Comparison of ENCODE assay signal across 22 mouse cellular contexts in the genomic region with DNA sequence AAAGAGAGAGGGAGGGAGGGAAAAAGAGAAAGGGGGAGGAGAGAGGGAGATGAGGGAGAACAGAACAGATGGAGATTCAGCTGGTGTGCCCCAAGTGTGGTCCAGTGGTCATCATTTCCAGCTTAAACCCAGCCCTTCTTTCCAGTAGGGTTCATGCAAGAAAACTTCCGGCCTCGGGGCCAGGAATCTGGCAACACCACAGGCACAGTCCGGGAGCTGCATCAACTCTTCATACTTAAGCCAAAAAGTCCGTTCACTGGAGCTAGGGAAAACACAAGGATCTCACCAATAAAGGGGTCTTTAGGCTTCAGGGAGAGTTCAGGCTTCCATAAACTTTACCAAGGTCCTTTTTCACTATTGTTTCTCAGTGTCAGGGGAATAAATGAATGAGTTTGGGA. TPM values are rescaled to one million over a fixed set of nuclear protein-coding genes. Genes with fewer than 3 reads are reported as not detected.
DNase-seq lines count a peak whose midpoint lies in the region; ATAC-seq lines count a peak whose summit lies in the region.
"Had no signal": no experiment of that assay in that cellular context is flagged by ENCODE, and none has a peak within 500 bp of the region (broad histone marks: within the 10 kb centered on the region; RNA-seq: fewer than 3 reads in every experiment).

No protein-coding gene starts in this region.

- H3K36me3 ChIP-seq in hindbrain, embryonic 11.5 days (ENCODE audit: control insufficient read depth, insufficient read depth, low read length): no peaks in the 10 kb centered on the region
- H3K36me3 ChIP-seq in hindbrain, embryonic 16.5 days (ENCODE audit: control insufficient read depth, insufficient read depth, low read length): no peaks in the 10 kb centered on the region
- no peaks in the 10 kb centered on the region for H3K36me3 ChIP-seq in midbrain, embryonic 11.5 days (ENCODE audit: control insufficient read depth, insufficient read depth, low read length)
- no peaks in the 10 kb centered on the region for H3K36me3 ChIP-seq in midbrain, embryonic 14.5 days (ENCODE audit: control insufficient read depth, insufficient read depth, low read length)
- no peaks in the 10 kb centered on the region for H3K36me3 ChIP-seq in limb, embryonic 10.5 days

- H3K9ac ChIP-seq in hindbrain, embryonic 11.5 days (ENCODE audit: low read depth, low read length): no peak overlapping the region
- no peak overlapping the region for H3K9ac ChIP-seq in hindbrain, embryonic 16.5 days (ENCODE audit: low read depth, low read length)
- H3K9ac ChIP-seq in midbrain, embryonic 11.5 days (ENCODE audit: low read length): peak overlapping the region; percentile 63
- H3K9ac ChIP-seq in midbrain, embryonic 14.5 days (replicated peaks; ENCODE audit: low read length): no peak overlapping the region
- H3K9ac ChIP-seq: liver, embryonic 14.5 days had no signal

- peaks cover 75% of the 10 kb centered on the region for H3K27me3 ChIP-seq in hindbrain, embryonic 11.5 days (ENCODE audit: control insufficient read depth, insufficient read depth, low read length)
- peaks cover 31% of the 10 kb centered on the region for H3K27me3 ChIP-seq in hindbrain, embryonic 16.5 days (replicated peaks; ENCODE audit: control insufficient read depth, insufficient read depth, low read length)
- H3K27me3 ChIP-seq in midbrain, embryonic 11.5 days (ENCODE audit: control insufficient read depth, insufficient read depth, low read length): peaks cover 72% of the 10 kb centered on the region
- peaks cover 29% of the 10 kb centered on the region for H3K27me3 ChIP-seq in midbrain, embryonic 14.5 days (ENCODE audit: control insufficient read depth, insufficient read depth, low read length)
- H3K27me3 ChIP-seq in limb, embryonic 10.5 days (ENCODE audit: low read depth, poor library complexity, severe bottlenecking): peaks cover 98% of the 10 kb centered on the region

- H3K4me3 ChIP-seq in hindbrain, embryonic 11.5 days (ENCODE audit: low read depth, low read length): no peak overlapping the region
- H3K4me3 ChIP-seq in hindbrain, embryonic 16.5 days (ENCODE audit: low read length): no peak overlapping the region
- no peak overlapping the region for H3K4me3 ChIP-seq in midbrain, embryonic 11.5 days (ENCODE audit: low read depth, low read length)
- H3K4me3 ChIP-seq in midbrain, embryonic 14.5 days (replicated peaks; ENCODE audit: low read depth, low read length): no peak overlapping the region
- 0 out of 2 replicates have a peak overlapping the region, but pooled peaks have one; percentile 52 for H3K4me3 ChIP-seq in limb, embryonic 10.5 days
- H3K4me3 ChIP-seq: erythroblast, embryonic 14.5 days had no signal

- H3K9me3 ChIP-seq in hindbrain, embryonic 11.5 days (ENCODE audit: control insufficient read depth, low read length): no peaks in the 10 kb centered on the region
- H3K9me3 ChIP-seq in hindbrain, embryonic 16.5 days (ENCODE audit: control insufficient read depth, low read length): no peaks in the 10 kb centered on the region
- H3K9me3 ChIP-seq in midbrain, embryonic 11.5 days (ENCODE audit: control insufficient read depth, low read length): no peaks in the 10 kb centered on the region
- no peaks in the 10 kb centered on the region for H3K9me3 ChIP-seq in midbrain, embryonic 14.5 days (ENCODE audit: control insufficient read depth, low read length)
- H3K9me3 ChIP-seq in limb, embryonic 10.5 days (replicated peaks): no peaks in the 10 kb centered on the region

- DNase-seq in embryo, embryonic 10.5 days (ENCODE audit: low spot score): peak; percentile 41
- DNase-seq in embryo, embryonic 9.5 days (ENCODE audit: extremely low spot score): no peak
- DNase-seq in hindbrain, embryonic 11.5 days (ENCODE audit: low spot score): no peak
- peak; percentile 92 for DNase-seq in midbrain, embryonic 11.5 days (ENCODE audit: low spot score, missing footprints)
- no peak for DNase-seq in midbrain, embryonic 14.5 days
- DNase-seq in limb, embryonic 10.5 days (ENCODE audit: low spot score): peak; percentile 41
- no peak for DNase-seq in cerebellum, postnatal 14 days
- DNase-seq: adrenal gland, adult 2 months; cerebellum, postnatal 25 days; layer of hippocampus, postnatal 36 days; spleen, adult 18-20 months had no signal

- 3% methylated on average over 4 of the region's 4 CpGs for WGBS in hindbrain, embryonic 11.5 days
- 7% methylated on average over 4 of the region's 4 CpGs for WGBS in hindbrain, embryonic 16.5 days
- 7% methylated on average over 4 of the region's 4 CpGs for WGBS in midbrain, embryonic 11.5 days
- 6% methylated on average over 4 of the region's 4 CpGs for WGBS in midbrain, embryonic 14.5 days
- WGBS in limb, embryonic 10.5 days: 5% methylated on average over 4 of the region's 4 CpGs

- H3K27ac ChIP-seq in hindbrain, embryonic 11.5 days (ENCODE audit: low read depth, low read length): no peak overlapping the region
- no peak overlapping the region for H3K27ac ChIP-seq in hindbrain, embryonic 16.5 days (ENCODE audit: low read depth, low read length)
- H3K27ac ChIP-seq in midbrain, embryonic 11.5 days (ENCODE audit: low read depth, low read length): peak overlapping the region; percentile 95
- no peak overlapping the region for H3K27ac ChIP-seq in midbrain, embryonic 14.5 days (replicated peaks; ENCODE audit: low read depth, low read length)
- H3K27ac ChIP-seq in limb, embryonic 10.5 days: peak overlapping the region; percentile 74; the same call in 1 of the 2 replicates
- H3K27ac ChIP-seq: liver, embryonic 14.5 days had no signal

- peak overlapping the region; percentile 63; the same call in 1 of the 2 replicates for H3K4me2 ChIP-seq in hindbrain, embryonic 11.5 days (replicated peaks; ENCODE audit: low read depth, low read length)
- no peak overlapping the region for H3K4me2 ChIP-seq in hindbrain, embryonic 16.5 days (ENCODE audit: low read length)
- peak overlapping the region; percentile 63 for H3K4me2 ChIP-seq in midbrain, embryonic 11.5 days
- no peak overlapping the region for H3K4me2 ChIP-seq in midbrain, embryonic 14.5 days (ENCODE audit: low read length)

- ATAC-seq in hindbrain, embryonic 11.5 days (ENCODE audit: low FRiP score): no peak
- ATAC-seq in hindbrain, embryonic 16.5 days: no peak
- no peak for ATAC-seq in midbrain, embryonic 11.5 days (ENCODE audit: low FRiP score)
- no peak for ATAC-seq in midbrain, embryonic 14.5 days (ENCODE audit: low FRiP score, low TSS enrichment)
- ATAC-seq: CD4-positive, CD25-positive, alpha-beta regulatory T cell, adult 4 months; inflammation-experienced regulatory T-cells, adult 6 months had no signal

- H3K4me1 ChIP-seq in hindbrain, embryonic 11.5 days (replicated peaks; ENCODE audit: control insufficient read depth, insufficient read depth, low read length): peaks cover 13% of the 10 kb centered on the region
- peaks cover 24% of the 10 kb centered on the region for H3K4me1 ChIP-seq in hindbrain, embryonic 16.5 days (ENCODE audit: control insufficient read depth, insufficient read depth, low read depth, low read length)
- peaks cover 42% of the 10 kb centered on the region for H3K4me1 ChIP-seq in midbrain, embryonic 11.5 days (ENCODE audit: control insufficient read depth, insufficient read depth, low read length)
- peaks cover 35% of the 10 kb centered on the region for H3K4me1 ChIP-seq in midbrain, embryonic 14.5 days (ENCODE audit: control insufficient read depth, insufficient read depth, low read length)
- peaks cover 29% of the 10 kb centered on the region for H3K4me1 ChIP-seq in limb, embryonic 10.5 days

RNA-seq across cellular contexts. Expression of gene Neurog1, which starts 29.1 kb away (rescaled TPM):
- polyA plus RNA-seq in hindbrain, embryonic 11.5 days (2014; fragmentation: Nextera tagmentation; extraction: Ambion mirVana): 30.6 and 37.4 TPM in 2 replicates
- polyA plus RNA-seq in hindbrain, embryonic 16.5 days (2015; fragmentation: Nextera tagmentation; extraction: Ambion mirVana): 0.11 and 1.0 TPM in 2 replicates
- polyA plus RNA-seq in midbrain, embryonic 11.5 days (2014; fragmentation: Nextera tagmentation; extraction: Ambion mirVana): 35.6 and 42.1 TPM in 2 replicates
- 3.6 and 8.9 TPM in 2 replicates for polyA plus RNA-seq in midbrain, embryonic 14.5 days (2014; fragmentation: Nextera tagmentation; extraction: Ambion mirVana)
- polyA plus RNA-seq in limb, embryonic 10.5 days (2016; fragmentation: Nextera tagmentation; extraction: Ambion mirVana): 0.11 TPM in 1 of 2 replicates, not detected in the other
- polyA plus RNA-seq: adrenal gland, adult 2 months; CD4-positive, CD25-positive, alpha-beta regulatory T cell, adult 4 months; erythroblast, embryonic 14.5 days; gonadal fat pad, adult 2 months; heart, embryonic 16.5 days; inflammation-experienced regulatory T-cells, adult 6 months; kidney, embryonic 14.5 days; large intestine, adult 2 months; liver, embryonic 14.5 days; stomach, embryonic 16.5 days; thymus, postnatal 0 days had no signal

RNA-seq across cellular contexts. Expression of gene Tifab, which starts 44.2 kb away (rescaled TPM):
- polyA plus RNA-seq in hindbrain, embryonic 11.5 days (2014; fragmentation: Nextera tagmentation; extraction: Ambion mirVana): 0.45 and 0.71 TPM in 2 replicates
- 1.0 and 1.3 TPM in 2 replicates for polyA plus RNA-seq in hindbrain, embryonic 16.5 days (2015; fragmentation: Nextera tagmentation; extraction: Ambion mirVana)
- 0.43 and 0.60 TPM in 2 replicates for polyA plus RNA-seq in midbrain, embryonic 11.5 days (2014; fragmentation: Nextera tagmentation; extraction: Ambion mirVana)
- 0.43 and 0.64 TPM in 2 replicates for polyA plus RNA-seq in midbrain, embryonic 14.5 days (2014; fragmentation: Nextera tagmentation; extraction: Ambion mirVana)
- 0.63 and 1.2 TPM in 2 replicates for polyA plus RNA-seq in limb, embryonic 10.5 days (2016; fragmentation: Nextera tagmentation; extraction: Ambion mirVana)

Comparison
In these comparisons a context has a peak if more than half of its experiments do, and no peak if none do; other contexts are left out.
1. DNase-seq: peak in embryo, embryonic 10.5 days (single experiment), midbrain, embryonic 11.5 days (single experiment) and limb, embryonic 10.5 days (single experiment); none in embryo, embryonic 9.5 days (single experiment), hindbrain, embryonic 11.5 days (single experiment), midbrain, embryonic 14.5 days (single experiment) and cerebellum, postnatal 14 days (0 of 2).
2. H3K27ac ChIP-seq: peak in midbrain, embryonic 11.5 days (single experiment) and limb, embryonic 10.5 days (single experiment); none in hindbrain, embryonic 11.5 days (single experiment), hindbrain, embryonic 16.5 days (single experiment) and midbrain, embryonic 14.5 days (single experiment).
3. H3K4me2 ChIP-seq: peak in hindbrain, embryonic 11.5 days (single experiment) and midbrain, embryonic 11.5 days (single experiment); none in hindbrain, embryonic 16.5 days (single experiment) and midbrain, embryonic 14.5 days (single experiment).